Comparison of ENCODE assay signal across 8 mouse cellular contexts in genomic region chr13:67637294-67638007, GRCm38 (mm10). TPM values are rescaled to one million over a fixed set of nuclear protein-coding genes. Genes with fewer than 3 reads are reported as not detected.
DNase-seq lines count a peak whose midpoint lies in the region; ATAC-seq and TF ChIP-seq lines count a peak whose summit lies in the region.

Gm49345 (minus strand) TSS chr13:67637769.
Zfp729a (minus strand) TSS chr13:67637791.

- H3K4me1 ChIP-seq in hindbrain, embryonic 10.5 days (replicated peaks), result peaks cover 4% of the 10 kb centered on the region
- H3K4me1 ChIP-seq in lung, postnatal 0 days (ENCODE audit: insufficient read depth, low read depth, low read length), result no peaks in the 10 kb centered on the region

- TF ChIP-seq EP300 in lung, postnatal 0 days (IDR thresholded peaks at IDR 0.05), result peak; percentile 52

- H3K9me3 ChIP-seq in hindbrain, embryonic 10.5 days, result no peaks in the 10 kb centered on the region
- H3K9me3 ChIP-seq in lung, postnatal 0 days (ENCODE audit: low read length), result no peaks in the 10 kb centered on the region

- DNase-seq in MN1 (ENCODE audit: low spot score), result peak; percentile 93
- peak; percentile 90 for DNase-seq in cerebellum, adult 9-10 months
- DNase-seq in hindbrain, embryonic 10.5 days (ENCODE audit: low spot score), result peak; percentile 82
- peak; percentile 90 for DNase-seq in layer of hippocampus, adult 9-11 months
- DNase-seq in lung, postnatal 0 days (ENCODE audit: low spot score), result peak; percentile 98
- peak; percentile 66 for DNase-seq in ovary, postnatal 14 days (ENCODE audit: low spot score)
- DNase-seq in thymus, postnatal 14 days, result peak; percentile 87

- TF ChIP-seq CTCF in lung, postnatal 0 days (IDR thresholded peaks at IDR 0.05), result peak; percentile 80

- peak within 1 kb of the TSS; percentile 83 for H3K4me3 ChIP-seq in hindbrain, embryonic 10.5 days
- H3K4me3 ChIP-seq in lung, postnatal 0 days (ENCODE audit: low read depth, low read length), result peak within 1 kb of the TSS; percentile 89

- ATAC-seq in frontal cortex, adult (ENCODE audit: low TSS enrichment), result peak; percentile 99
- peak; percentile 100 for ATAC-seq in lung, postnatal 0 days

- peak within 1 kb of the TSS; percentile 88 for H3K27ac ChIP-seq in hindbrain, embryonic 10.5 days
- H3K27ac ChIP-seq in lung, postnatal 0 days (ENCODE audit: low read length), result peak within 1 kb of the TSS; percentile 75

- peak within 1 kb of the TSS; percentile 66 for H3K9ac ChIP-seq in lung, postnatal 0 days (replicated peaks; ENCODE audit: low read depth)

- WGBS in hindbrain, embryonic 10.5 days, result under 1% methylated on average over 19 of the region's 19 CpGs
- WGBS in lung, postnatal 0 days, result under 1% methylated on average over 19 of the region's 19 CpGs

- peak within 1 kb of the TSS; percentile 52 for H3K4me2 ChIP-seq in lung, postnatal 0 days (replicated peaks; ENCODE audit: low read depth, low read length)

- no peaks in the 10 kb centered on the region for H3K36me3 ChIP-seq in hindbrain, embryonic 10.5 days
- H3K36me3 ChIP-seq in lung, postnatal 0 days (ENCODE audit: insufficient read depth, low read length), result no peaks in the 10 kb centered on the region

- H3K27me3 ChIP-seq in hindbrain, embryonic 10.5 days (ENCODE audit: insufficient read depth, poor library complexity, severe bottlenecking), result no peaks in the 10 kb centered on the region
- no peaks in the 10 kb centered on the region for H3K27me3 ChIP-seq in lung, postnatal 0 days (replicated peaks; ENCODE audit: insufficient read depth, low read length)

RNA-seq across cellular contexts. Expression of gene Gm49345, which starts in this region (rescaled TPM):
- polyA plus RNA-seq in hindbrain, embryonic 10.5 days (2016; fragmentation: Nextera tagmentation; extraction: Ambion mirVana), result not detected in 2 replicates
- polyA plus RNA-seq in lung, postnatal 0 days (2015; fragmentation: Nextera tagmentation; extraction: Ambion mirVana), result not detected in 2 replicates

RNA-seq across cellular contexts. Expression of gene Zfp729a, which starts in this region (rescaled TPM):
- 1.5 and 2.2 TPM in 2 replicates for polyA plus RNA-seq in hindbrain, embryonic 10.5 days (2016; fragmentation: Nextera tagmentation; extraction: Ambion mirVana)
- polyA plus RNA-seq in lung, postnatal 0 days (2015; fragmentation: Nextera tagmentation; extraction: Ambion mirVana), result 1.9 and 2.4 TPM in 2 replicates

Comparison
In these comparisons a context has a peak if more than half of its experiments do, and no peak if none do; other contexts are left out.
1. Peak in every context shown above with its lines: DNase-seq, ATAC-seq, H3K4me3 ChIP-seq and H3K27ac ChIP-seq.